Mouse (Mus musculus) retina, postnatal 7 days (tissue): ENCODE results near the gene Acvr1.

Experiments used
- DNase-seq: peaks from one replicate; pipeline ENCODE4 v3.0.0-alpha.2; 2012; ENCODE audit warnings: low read depth, low spot score

Gene Acvr1

GRCm38 (mm10) chr2:58520727-58521126 lies 46.2 kb downstream of the Acvr1 start:
- DNase-seq: no peak

DNA sequence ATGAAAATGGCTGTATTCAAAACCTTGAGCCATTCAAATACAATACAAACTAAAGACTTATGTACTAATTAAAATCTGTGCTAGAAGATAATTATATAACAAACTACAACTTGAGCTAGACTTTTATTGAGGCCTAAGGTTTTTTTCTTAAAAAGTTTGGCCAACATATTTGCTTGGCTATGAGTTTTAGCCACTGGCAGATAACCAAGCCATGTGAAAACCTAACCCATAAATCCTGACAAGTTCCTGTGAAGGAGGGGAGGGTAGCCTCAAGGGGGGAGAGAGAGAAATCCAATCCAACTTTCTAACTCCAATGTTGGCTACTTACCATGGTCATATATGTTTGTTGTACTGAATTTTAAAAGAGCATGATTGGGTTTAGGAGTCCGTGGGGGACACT lies 48.4 kb downstream of the Acvr1 start:
- no peak for DNase-seq

- DNase-seq: no peak
Observed at GRCm38 (mm10) chr2:58516920-58517319, 50.0 kb downstream of the Acvr1 start.

DNA sequence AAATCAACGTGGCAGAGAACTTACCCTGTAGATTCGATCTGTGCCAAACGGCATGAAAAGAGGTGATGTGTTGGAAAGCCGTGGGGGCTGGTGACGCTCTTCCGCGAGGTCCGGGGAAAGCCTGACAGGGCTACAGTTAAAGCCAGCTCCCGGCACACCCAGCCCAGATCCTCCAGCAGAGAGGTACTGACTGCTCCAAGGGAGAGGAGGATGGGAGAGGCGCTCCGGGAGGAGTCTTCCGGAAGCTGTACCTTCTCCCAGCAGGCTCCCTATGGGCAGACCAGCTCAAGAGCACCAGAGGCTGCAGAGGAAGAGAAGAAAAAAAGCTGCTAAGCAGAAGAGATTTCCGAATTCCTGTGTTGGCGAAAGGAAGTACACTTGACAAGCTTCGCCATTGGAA lies 51.0 kb downstream of the Acvr1 start:
- no peak for DNase-seq

GRCm38 (mm10) chr2:58514489-58514888 lies 52.5 kb downstream of the Acvr1 start:
- DNase-seq: no peak

- DNase-seq: no peak
Observed at GRCm38 (mm10) chr2:58513212-58513611, 53.7 kb downstream of the Acvr1 start.

- DNase-seq: no peak
Observed at GRCm38 (mm10) chr2:58510192-58510591, 56.8 kb downstream of the Acvr1 start.

GRCm38 (mm10) chr2:58505306-58506090 lies 61.5 kb downstream of the Acvr1 start:
- DNase-seq: no peak

DNA sequence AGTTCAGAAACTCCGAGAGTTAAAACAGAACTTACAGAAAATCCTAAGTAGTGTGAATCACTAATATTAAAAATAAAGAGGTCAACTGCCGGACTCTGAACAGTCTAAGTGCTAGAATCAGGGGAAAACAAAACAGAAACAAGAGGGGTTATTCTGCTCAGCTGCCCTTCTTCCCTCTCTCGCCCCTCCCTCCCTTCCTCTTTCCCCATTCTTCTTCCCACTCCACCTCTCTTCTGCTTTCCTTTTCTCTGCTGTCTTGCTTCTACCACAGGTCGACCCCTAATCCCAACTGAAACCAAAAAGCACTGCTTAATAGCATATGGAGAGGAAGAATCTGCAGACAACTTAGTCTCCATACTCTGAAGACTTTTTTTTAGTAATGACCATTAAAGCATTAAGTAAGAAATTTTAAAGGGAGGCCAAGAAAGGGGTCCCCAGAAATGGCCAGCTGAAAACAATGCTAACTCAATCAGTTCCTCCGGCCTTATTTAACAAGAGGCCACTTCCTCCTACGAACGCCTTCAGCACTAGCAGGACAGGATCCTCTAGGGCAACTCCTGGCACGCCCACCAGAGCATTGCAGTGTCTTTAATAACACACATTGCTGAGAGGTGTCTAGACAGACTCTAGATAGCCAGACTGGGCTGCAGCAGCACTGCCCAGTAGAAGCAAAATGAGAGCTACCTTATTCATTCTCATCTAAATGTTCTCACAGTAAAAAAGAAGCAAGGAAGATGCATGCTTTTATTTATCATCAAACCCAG lies 70.1 kb downstream of the Acvr1 start:
- no peak for DNase-seq

DNA sequence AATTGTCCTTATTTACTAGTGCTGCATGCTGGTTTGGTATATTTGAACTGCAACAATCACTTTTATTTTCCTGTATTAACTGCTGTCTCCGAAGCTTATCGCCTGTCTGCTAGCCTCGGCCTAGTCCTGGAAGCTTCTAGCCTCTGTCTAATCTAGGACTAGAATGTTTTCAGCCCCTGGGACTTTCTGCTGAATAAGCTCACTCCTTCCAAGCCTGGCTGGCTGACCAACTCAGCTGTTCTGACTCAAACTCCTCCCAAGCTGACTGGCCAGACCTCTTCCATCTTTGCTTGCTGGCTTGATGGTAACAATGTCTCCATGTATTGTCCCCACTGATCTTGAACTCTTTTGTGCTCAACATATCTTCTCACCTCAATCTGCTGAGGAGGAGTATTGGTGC lies 71.7 kb downstream of the Acvr1 start:
- DNase-seq: no peak

DNA sequence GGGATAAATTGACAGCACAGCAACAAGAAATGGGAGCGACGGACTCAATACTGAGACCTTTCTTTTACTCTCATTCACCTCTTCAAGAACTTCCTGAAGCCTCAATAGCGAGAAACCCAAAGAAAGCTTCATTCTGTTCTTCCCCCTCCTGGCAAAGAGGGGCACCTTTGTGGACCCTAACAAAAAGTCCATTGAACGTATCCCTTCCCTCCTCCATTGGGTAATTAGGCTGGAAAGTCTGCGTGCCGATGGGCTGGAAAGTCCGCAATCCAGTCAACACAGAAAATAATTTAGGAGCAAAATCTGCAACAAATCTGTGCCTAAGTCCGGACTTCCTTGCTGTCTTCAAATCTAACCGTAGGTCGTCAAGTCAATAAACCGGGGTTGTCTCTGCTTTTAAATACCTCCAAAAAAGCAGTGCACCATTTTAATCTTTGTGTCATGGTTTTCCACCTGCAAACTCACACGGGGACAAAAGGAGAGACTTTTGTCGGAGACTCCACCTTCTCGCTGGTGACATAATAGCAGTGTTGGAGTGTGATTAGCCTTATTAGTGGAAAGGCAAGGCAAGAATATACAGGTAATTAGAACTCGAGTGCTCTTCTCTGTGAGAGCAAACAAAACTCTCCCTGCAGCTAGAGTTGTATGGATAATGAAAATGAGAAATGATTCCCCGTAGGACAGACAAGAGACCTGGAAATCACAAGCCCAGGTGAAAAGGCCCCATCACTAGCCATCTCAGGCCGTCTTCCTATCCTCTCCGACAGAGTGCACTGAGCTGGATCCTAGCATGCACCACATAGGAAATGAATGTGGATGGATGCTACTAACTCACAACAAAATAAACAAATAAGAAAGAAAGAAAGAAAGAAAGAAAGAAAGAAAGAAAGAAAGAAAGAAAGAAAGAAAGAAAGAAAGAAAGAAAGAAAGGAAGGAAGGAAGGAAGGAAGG lies 73.0 kb downstream of the Acvr1 start:
- no peak for DNase-seq

GRCm38 (mm10) chr2:58489275-58489674 lies 77.7 kb downstream of the Acvr1 start:
- no peak for DNase-seq

DNA sequence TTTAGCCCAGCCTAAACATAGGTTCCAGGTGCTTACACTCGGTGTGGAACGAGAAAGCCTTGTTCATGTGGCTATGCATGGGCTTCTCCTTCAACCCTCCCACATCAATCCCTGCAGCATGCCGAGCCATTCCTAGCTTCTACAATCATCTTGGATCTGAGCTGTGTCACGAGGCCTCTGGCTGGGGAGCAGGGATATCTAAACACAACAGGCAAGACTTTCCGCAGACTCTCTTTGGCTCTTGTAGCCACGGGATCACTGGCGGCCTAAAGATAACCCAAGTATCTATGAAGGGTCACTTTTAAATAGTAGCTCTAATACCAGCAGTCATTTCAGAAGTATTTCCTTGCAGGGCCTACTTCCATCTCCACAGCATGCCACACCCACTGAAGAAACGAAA lies 78.6 kb downstream of the Acvr1 start:
- DNase-seq: no peak

GRCm38 (mm10) chr2:58487279-58487560 lies 79.7 kb downstream of the Acvr1 start:
- DNase-seq: no peak

GRCm38 (mm10) chr2:58486441-58487278 lies 80.3 kb downstream of the Acvr1 start:
- no peak for DNase-seq

DNA sequence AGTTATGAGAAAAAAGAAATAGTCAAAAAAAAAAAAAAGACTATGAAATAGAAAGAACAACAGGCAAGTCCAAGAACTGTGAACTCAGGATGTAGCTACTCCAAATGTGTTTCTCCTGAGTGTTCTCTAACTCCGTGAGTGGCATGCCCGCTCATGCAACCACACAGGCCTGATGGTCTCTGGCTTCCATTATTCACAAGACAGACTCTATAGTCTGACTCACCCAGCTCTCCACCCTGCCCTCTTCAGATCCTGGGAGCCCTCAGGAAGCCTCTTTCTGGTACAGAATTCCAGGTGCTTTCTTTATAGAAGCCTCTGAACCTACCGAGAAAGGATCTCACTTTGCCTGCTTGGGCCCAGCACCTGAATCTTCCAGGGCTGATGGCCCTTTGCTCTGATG lies 81.3 kb downstream of the Acvr1 start:
- DNase-seq: no peak

DNA sequence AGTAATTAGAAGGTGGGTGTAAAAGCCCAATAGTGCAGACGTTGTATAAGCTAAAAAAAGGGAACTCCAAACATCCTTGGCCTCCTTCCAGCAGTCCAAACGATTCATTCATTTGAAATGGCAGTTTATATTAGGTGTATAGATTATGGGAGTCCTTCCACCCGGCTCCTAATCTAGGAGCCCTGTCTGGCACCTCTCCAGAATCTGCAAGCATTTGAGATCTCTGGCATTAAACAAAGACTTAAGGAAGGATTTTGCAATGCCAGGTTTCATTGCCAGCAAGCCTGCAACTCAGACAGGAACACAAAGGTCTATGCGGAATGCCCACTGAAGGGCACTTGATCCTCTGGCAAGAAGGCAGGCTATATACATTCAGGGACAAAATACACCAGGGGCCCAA lies 81.8 kb downstream of the Acvr1 start:
- no peak for DNase-seq

GRCm38 (mm10) chr2:58484284-58484965 lies 82.5 kb downstream of the Acvr1 start:
- no peak for DNase-seq

DNA sequence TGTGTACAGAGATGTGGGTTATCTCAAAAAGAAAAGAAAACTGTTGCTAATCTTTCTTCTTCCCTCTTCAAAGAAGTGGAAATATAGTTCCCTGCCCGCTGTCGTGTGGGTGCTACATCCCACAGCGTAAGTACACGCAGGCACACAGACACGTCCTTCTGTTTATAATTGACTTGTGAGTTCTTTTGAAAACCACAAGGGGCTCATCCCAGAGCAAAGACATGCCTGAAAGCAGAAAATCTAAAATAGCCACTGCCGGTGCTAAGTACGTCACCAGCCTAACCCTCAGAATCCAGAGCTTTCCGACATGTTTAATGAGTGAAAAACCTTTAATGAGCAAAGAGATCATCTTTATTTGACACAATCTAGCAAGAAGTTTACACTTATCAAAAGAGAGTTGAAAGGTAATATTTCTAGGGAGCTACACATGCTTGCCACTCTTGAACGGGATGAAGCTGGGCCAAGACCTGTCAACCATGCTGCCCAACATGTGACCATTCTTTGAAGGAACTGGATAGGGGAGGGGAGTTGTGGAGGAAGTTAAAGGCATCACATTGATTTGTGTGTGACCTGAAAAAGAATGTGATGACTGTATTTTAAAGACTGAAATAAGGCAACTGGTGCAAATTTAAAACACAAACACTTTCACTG lies 85.4 kb downstream of the Acvr1 start:
- DNase-seq: no peak

GRCm38 (mm10) chr2:58480764-58481163 lies 86.2 kb downstream of the Acvr1 start:
- DNase-seq: no peak
